Mouse (Mus musculus) T-cell, adult 2 months (primary cell): ENCODE results near the gene Srrt.
"Not testable (repeated sequence)": the region's sequence is repeated elsewhere in the genome, so short reads cannot be mapped to it uniquely, and the experiment has no call there.

ENCODE experiments used
- DNase-seq: peaks from one replicate; pipeline ENCODE4 v3.0.0; 2022; ENCODE audit warnings: low spot score

Srrt gene

DNA sequence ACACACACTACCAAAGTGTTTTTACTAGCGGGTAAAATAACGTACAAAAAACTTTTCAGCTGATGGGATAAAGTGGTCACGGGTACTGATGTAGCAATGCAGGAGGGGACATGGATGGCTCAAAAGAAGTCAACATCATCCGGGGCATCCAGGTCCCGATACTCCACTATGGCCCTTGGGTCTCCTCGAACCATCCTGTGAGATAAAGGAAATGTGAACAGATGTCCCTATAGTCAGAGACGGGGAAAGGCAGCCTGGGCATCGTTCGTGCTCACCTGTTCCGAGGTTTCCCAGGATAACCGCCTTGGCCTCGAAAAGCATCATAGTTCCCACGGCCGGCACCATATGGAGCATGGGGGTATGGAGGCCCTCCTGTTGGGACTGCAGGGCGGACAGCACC, 11.8 kb downstream of the Srrt start:
- no peak for DNase-seq

DNA sequence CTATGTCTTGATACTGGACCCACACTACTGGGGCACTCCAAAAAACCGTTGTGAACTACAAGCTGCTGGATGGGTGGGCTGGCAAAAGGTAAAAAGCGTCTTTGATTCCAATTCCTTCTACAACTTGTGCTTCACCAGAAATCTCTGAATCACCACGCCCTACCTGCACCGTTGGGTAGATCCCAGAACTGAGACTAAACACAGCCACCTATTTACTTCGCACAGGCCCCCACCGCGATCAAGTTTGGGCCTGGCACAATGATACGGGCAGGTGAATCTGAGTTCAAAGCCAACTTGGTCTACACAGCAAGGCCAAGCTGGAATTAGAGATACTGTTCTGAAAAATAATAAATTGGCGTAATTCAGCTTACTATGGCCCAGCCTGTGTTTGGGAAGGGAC, 12.2 kb downstream of the Srrt start:
- DNase-seq = no peak

DNA sequence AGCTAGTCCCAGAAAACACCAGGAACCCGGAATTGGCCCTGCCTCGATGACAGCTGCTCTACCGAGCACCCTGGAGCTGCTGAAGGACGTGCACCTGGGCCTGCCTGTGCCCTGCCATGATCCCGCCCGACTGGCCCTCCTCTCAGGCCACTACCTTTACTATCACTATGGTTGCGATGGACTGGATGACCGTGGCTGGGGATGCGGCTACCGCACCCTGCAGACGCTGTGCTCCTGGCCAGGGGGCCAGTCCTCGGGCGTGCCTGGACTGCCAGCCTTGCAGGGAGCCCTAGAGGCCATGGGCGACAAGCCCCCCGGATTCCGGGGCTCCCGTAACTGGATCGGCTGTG, 12.8 kb downstream of the Srrt start:
- DNase-seq = no peak

DNA sequence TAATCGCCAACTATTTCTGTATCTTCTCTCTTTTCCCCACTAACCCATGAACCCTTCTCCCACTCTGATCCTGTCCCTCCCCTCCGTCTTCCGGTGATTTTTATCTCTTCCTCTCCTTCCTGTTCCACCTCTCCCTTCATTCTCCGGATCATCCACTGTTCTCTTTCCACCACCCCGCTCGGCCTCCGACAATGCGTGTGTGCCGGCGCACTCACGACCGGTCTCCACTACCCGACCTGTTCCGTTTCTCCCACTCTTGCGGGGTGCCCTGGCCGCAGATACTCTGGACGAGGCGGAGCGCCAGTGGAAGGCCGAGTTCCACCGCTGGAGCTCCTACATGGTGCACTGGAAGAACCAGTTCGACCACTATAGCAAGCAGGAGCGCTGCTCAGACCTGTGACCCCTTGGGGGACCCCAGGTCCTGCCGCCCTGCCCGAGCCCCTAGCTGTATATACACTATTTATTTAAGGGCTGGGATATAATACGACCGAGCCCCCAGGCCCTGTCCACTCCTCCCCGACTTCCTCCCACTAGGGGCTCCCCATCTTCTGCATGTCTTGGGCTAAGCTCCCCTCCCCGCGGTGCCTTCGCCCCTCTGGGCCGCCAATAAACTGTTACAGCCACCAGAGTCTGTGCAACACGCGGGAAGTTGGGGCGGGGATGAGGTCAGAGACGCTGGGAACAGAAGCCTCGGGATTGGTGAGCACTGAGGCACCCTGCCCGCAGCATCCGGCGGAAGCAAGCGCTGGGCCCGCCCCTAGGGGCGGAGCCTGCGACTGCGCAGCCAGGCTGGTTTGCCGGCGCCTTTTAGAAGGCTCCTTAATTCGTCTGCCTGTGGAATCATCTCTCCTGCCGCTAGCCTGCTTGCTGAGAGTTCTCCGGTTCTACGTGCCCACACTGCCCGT, 13.4 kb downstream of the Srrt start, which contains the start of gene Ufsp1:
Gene Ufsp1, plus strand, starts transcription at position 791 of the 905 bp plus-strand sequence.
- peak; percentile 95 for DNase-seq

DNA sequence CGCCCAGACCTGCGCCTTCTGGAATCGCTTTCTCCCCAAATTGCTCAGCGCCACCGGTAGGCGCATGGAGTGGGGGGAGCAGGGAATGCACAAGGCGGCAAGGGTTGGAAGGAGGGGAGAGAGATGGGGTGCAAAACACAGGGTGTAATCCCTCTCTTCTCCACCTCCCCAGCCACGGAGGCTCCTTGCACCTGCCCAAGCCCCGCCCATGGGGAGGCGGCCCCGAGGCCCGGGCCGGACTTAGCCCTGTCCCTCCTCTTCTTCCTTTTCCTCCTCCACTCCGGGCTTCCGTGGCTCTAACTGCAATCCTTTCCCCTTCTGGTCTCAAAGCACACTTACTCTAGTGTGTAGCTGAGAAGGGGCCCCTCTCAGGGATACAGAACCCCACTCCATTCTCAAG, 14.2 kb downstream of the Srrt start:
- DNase-seq = peak; percentile 56

DNA sequence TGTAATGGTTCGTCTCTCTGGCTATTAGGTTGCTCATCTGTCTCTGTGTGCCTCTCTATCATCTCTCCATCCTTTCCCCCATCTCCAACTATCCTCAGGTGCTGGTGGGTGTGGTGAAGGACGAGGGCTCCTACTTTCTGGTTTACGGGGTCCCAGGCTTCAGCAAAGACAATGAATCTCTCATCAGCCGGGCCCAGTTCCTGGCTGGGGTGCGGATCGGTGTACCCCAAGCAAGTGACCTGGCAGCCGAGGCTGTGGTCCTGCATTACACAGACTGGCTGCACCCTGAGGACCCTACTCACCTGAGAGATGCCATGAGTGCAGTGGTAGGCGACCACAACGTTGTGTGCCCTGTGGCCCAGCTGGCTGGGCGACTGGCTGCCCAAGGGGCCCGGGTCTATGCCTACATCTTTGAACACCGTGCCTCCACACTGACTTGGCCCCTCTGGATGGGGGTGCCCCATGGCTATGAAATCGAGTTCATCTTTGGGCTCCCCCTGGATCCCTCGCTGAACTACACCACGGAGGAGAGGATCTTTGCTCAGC, 16.0 kb downstream of the Srrt start:
- no peak for DNase-seq

DNA sequence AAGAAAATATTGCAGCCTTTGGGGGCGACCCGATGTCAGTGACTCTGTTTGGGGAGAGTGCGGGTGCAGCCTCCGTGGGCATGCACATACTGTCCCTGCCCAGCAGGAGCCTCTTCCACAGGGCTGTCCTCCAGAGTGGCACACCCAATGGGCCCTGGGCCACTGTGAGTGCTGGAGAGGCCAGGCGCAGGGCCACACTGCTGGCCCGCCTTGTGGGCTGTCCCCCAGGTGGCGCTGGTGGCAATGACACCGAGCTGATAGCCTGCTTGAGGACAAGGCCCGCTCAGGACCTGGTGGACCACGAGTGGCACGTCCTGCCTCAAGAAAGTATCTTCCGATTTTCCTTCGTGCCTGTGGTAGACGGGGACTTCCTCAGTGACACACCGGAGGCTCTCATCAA, 16.8 kb downstream of the Srrt start:
- no peak for DNase-seq

DNA sequence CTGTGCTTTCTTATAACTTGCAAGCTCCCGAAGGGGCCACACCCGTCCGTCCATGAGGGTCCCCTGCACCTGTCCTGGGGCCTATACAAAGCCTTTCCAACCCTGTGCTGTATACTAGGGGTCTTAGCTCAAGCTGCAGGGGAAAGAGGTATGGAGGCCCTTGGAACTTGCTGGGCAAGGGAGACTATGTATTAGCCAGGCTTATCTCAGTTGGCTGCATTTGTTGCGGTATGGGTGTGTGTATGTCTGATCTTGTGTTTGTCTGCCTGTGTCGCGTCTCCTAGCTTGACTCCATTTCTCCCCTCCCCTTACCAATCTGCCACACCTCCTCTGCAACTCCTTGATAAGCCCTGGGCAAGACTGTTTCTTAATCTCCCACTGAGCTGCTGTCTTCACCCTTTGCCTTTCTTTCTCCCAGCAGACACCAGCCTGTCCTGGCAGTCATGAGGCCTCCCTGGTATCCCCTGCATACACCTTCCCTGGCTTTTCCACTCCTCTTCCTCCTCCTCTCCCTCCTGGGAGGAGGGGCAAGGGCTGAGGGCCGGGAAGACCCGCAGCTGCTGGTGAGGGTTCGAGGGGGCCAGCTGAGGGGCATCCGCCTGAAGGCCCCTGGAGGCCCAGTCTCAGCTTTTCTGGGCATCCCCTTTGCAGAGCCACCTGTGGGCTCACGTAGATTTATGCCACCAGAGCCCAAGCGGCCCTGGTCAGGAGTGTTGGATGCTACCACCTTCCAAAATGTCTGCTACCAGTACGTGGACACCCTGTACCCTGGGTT, 17.7 kb downstream of the Srrt start:
- no peak for DNase-seq

DNA sequence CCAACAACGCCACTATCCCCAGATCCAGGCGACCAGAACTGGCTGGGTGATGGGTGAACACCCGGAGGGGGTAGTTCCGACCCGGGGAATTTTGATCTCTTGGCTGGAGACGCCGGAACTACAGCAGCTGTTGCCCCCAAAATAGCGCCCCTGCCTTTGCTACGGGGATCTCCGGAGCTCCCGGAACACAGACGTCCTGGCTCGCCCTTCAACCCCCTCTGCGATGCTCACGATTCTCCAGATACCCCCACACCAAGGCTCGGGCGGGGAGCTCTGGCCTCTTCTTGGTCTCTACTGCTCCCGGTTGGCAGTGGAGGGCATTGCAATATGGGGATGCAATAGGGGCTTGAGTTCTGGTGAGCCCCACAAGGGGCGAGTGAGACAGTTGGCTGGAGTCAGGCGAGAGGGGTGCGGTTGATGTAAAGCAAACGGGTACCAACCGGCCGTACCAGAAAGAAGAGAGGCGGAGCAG, 18.4 kb downstream of the Srrt start:
- no peak for DNase-seq

DNA sequence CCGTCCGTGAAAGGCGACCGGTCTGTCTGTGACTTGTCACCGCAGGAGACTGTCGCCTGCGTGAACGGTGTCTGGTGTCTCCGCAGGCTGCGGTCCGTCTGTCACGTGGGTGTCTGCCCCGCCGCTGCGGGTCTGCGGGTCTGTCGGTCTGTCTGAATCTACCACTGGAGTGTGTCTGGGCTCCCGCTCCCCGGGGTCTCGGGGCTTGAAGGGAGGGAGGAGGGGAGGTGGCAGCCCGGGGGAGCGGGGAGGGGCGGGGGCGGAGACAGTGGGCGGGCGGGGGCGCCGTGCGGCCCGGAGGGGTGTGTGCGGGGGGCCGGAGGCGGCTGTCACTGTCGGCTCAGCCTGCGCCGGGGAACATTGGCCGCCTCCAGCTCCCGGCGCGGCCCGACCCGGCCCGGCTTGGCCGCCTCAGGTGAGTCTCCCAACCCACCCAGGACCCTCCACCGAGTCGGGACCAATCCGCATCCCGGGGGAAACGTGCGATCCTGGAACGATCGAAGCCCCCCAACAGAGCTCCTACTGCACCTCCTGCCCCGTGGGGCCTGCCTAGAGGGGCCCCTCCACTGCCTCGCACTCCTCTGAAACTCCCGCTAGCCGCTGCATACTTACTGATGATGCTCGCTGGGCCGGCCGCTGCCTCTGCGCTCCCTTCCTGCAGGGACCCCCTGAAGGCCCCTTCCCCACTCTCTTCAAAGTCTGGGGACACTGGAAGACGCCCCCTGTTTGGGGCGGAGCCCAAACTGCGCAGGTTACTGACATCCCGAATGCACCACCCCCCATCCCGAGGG, 19.3 kb downstream of the Srrt start:
- no peak for DNase-seq

DNA sequence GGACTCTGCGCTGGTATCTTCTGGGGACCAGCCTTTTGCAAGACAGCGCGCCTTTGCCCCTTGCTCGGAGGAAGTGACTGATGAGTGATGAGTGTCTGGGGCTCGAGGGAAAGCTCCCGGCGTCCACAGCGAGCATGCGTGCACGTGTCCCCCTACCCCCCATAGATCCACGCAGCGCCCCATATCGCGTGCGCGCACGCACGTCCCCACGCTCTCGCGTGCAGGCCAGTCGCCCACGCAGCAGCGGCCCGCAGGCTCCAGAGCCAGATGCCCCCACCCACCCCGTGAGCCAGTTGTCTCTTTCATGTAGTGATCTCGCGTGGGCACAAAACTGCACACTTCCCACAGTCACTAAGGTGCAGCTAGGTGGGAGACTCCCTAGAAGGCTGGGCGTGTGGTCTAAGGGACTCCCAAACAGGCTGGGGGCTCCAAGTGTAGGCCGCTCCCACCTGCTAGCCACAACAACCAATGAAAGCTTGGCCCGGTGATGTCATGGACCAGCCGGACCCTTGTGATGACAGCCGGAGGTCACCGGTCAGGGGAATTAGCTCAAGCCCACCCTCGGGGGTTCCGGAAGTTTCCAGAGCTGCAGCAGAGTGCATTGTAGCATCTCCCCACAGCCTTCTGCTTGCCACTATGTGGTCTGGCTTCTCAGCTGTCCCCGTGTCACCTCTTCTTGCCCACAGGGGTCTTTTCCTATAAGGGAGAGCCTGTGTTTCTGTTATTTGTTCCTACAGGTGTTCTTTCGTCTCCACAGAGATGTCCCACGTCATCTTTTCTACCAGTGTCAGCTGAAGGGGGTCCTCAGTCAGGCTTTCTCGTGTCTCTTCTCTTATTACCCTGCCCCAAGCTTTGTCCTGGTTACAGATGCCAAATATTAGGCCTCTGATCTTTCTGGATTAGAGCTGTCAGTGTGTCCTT, 20.2 kb downstream of the Srrt start, which contains the start of gene Ache:
Gene Ache, plus strand, starts transcription at position 488 of the 921 bp plus-strand sequence.
- DNase-seq = no peak

DNA sequence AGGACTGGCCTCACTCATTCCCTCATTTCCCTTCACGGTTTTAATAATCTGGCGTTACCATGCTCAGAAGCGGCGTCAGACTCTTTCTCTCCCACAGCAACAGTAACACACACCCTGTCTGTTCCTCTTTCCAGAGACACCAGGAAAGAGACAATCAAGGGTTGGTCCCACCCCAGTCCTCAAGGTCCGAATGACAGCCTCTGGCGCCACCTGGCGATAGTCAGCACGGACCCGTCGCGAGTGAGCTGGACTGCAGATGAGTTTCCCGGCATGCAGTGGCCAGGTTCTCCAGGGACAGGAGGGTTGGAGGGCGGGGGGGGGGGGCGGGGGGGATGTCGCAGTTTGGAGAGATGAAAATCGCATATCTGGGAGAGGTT, 20.8 kb downstream of the Srrt start:
- peak; percentile 68 for DNase-seq

DNA sequence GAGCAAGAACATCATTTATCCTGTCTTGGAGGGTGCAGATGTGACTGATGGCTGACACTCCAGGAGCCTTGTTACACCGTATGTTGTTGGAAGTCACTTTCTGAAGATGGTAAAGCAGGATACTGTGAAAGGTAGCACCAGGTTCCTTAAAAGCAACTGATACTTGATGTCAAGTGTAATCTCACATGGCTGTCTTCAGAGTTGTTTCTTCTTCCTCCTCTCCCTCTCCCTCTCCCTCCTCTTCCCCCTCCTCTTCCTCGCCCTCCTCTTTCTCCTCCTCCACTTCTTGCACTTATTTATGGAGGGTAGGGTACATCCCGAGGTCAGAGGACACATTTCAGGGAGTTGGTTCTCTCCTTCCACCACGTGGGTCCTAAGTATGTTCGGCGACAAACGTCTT, 21.5 kb downstream of the Srrt start:
- DNase-seq = no peak

DNA sequence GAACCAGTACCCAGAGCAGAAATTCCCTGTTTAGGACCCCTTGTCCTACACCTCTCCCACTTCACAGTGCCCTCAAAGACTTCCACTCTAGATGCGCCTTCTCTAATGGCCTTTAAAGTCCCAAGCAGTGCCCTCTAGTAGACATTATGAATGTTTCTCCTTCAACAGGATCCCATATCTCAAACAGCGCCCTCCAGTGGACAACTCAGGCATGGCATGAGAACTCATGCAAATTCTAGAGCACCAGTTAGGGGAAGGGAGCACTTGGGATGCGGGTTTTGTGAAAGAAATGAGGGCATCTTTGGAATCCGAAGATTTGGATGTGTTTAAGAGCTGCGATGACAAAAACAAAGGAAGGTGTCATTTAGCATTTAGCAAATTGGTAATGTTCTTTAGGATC, 22.4 kb downstream of the Srrt start:
- peak; percentile 60 for DNase-seq

DNA sequence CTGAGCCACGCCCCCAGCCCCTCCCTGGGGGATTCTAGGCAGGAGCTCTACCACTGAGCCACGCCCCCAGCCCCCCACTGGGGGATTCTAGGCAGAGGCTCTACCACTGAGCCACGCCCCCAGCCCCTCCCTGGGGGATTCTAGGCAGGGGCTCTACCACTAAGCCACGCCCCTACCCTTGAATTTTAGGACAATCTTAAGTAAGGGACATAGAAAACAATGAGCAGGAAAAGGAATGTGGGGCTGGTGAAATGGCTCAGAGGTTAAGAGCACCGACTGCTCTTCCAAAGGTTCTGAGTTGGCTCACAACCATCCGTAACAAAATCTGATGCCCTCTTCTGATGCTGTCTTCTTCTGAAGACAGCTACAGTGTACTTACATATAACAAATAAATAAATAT, 23.1 kb downstream of the Srrt start:
- not testable (repeated sequence) for DNase-seq

DNA sequence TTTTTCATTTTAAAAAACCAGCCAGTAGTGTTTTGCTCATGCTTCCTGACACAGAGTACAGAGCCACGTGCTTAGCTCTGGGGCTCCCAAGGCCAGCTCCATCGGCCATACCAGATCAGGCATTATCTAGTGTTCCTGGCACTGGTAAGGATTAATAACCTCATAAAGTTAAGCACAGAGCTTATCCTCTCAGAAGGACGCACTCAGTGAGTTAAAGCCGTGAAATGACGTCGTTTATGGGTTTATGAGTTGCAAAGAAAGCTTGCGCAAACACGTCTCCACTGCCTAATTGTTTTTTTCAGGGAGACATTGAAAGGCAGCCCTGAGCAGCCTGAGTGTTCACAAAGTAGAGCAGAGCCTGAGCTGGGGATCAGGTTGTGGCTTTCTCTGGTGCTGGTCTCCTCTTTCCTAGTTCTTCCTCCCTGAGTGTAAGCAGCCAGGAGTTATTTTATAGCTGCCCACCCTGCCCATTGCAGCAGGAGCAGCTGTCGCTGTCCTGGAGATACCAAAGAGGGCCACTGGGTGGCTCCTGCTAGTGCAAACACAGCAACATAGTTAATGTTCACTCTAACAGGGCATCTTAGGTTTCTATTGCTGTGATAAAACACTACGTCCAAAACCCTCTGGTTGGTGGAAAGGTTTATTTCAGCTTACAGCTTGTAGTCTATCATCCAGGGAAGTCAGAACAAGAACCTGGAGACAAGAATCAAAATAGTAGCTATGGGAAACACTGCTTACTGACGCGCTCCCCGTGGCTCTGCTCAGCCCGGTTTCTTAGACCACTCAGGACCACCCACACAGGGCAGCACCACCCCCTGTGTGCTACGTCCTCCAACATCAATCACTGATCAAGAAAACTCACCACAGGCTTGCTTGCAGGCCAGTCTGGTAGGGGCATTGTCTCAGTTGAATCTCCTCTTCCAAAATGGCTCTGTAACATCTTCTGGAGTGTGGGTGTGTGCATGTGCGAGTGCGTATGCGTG, 29.8 kb downstream of the Srrt start:
- DNase-seq = no peak

DNA sequence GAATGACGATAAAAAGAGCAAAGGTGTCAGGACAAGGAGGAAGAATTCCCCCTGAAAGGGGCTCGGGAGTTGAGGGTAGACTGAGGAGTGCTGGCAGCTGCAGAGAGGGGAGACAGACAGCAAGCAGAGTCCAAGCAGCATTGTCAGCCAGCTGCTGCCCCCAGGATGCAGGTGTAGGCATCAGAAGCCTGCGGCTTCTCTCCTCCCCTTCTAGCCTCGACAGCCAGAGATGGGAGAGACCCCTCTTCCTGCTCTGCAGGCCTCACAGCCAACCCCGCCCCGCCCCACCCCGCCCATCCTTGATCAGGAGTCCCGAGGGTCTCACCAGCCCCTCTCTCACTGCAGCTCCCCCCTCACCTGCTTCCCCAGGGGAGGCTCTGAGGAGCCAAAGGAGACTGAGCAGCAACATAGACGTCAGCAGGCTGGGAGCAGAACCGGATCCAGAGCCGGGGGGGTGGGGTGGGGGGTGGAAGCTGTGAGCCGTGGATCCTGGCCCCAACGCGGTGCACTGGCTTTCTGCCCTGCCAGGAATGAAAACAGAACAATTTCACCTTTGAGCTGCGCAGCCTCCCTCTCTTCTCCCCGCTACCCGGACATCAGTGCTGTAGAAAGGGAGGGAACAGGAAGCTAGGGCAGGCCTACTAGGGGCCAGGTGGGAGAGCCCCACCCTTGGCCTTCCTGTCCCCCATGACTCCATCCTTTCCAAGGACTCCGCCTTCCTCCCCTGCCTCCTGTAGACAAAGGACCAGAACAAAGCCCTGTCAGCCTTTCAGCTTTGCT, 39.2 kb downstream of the Srrt start:
- no peak for DNase-seq

DNA sequence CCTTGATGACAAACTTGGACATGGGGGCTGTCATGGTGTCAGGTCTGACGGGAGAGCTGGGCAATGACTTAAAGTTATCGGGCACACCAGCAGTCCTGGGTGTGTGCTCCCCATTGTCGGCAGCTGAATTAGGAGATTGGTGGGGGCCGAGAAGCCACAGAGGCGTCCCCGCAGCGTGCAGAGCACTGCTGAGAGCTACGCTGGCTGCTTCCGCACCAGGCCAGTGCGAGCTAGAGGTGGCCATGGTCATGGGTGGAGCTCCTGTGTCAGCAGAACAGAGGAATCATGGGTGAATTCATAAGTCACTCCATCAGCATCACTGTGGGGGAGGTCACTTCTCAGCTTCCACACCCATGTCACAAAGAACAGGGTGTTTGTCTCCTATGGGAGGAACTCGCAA, 42.7 kb downstream of the Srrt start:
- no peak for DNase-seq
